Mouse (Mus musculus) lung, adult 2 months (tissue): ENCODE measurements at regions not wholly inside any gene's neighbourhood (a gene's known extent, or its start where the extent isn't known, plus 50 kb on each side); places are given as distances from the start of the nearest gene placed in this dataset.

Source experiments
- CTCF ChIP-seq: fragments of 200-500 bp; IDR thresholded peaks from 2 replicates; pipeline ENCODE4 v1.5.1; 2011; ENCODE audit warnings: mild to moderate bottlenecking, low read length, control low read depth; ENCODE audit not compliant: insufficient read depth
- POLR2A ChIP-seq: fragments of 200-500 bp; IDR thresholded peaks from 2 replicates; pipeline ENCODE4 v1.6.1; 2011; ENCODE audit warnings: low read depth, mild to moderate bottlenecking, control low read depth, low read length, borderline replicate concordance; ENCODE audit errors: extremely low read depth

DNA sequence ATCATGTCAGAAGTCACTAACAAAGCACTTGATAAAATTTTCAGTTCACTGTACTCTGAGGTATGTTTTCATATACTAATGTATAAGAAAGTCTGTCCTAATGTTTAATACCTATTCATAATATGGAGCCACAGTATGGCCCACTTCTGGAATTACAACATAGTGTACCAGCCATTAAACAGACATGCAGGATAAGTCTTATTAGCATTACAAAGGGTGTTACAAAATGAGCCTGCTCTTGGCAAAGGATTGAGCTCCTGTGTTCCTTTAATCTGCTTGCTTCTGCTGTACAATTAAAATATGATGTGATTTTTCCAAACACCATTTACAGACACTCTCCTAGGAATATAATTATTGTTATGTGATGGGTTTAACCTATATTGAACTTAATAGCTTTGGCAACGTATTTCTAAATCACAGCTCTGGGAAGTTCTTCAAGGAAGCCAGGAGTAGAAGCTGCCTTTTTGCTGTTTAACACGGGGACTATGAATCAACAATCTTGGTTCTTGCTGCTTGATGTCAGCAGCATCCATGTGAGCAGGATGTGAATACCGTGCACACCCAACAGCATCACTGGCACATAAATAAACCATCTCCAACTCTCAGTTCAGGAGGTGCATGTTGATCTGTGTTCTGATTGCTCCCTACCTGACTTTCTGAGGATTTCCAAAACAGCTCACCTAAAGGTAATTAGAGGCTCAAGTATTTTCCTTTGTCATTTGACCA, 243.4 kb downstream of the Ddx10 start:
- no peak for TF ChIP-seq POLR2A
- no peak for TF ChIP-seq CTCF
